Mouse (Mus musculus): Measurements from ENCODE around the gene Tgfbi.

GRCm38 (mm10) chr13:56677731-56678130 lies 68.4 kb downstream of the Tgfbi start:
- no peak for TF ChIP-seq CTCF (IDR thresholded peaks at IDR 0.05; ENCODE audit: insufficient read depth, low read length)
- TF ChIP-seq POLR2A (IDR thresholded peaks at IDR 0.05; ENCODE audit: borderline replicate concordance, extremely low read depth, low read depth, low read length), result no peak
